In genomic region chr14:117756505-117756904, GRCm38 (mm10) we compare ENCODE assay signal across 13 mouse cellular contexts.
"Had no signal": no experiment of that assay in that cellular context is flagged by ENCODE, and none has a peak within 500 bp of the region (broad histone marks: within the 10 kb centered on the region; RNA-seq: fewer than 3 reads in every experiment).

No protein-coding gene starts in this region.

- H3K4me2 ChIP-seq: liver, embryonic 13.5 days; neural tube, embryonic 12.5 days had no signal

- H3K4me3 ChIP-seq: left cerebral cortex, adult 2 months; liver, embryonic 13.5 days; midbrain, embryonic 10.5 days; neural tube, embryonic 12.5 days had no signal

- DNase-seq: kidney, adult 8-10 months; liver; liver, embryonic 13.5 days; liver, postnatal 0 days; midbrain, embryonic 14.5 days; retina, postnatal 1 day; right cerebral cortex, postnatal 14 days; thymus, postnatal 4 days had no signal

- H3K9ac ChIP-seq: liver, embryonic 13.5 days; liver, postnatal 0 days; neural tube, embryonic 12.5 days had no signal

- H3K27ac ChIP-seq: left cerebral cortex, adult 2 months; liver, embryonic 13.5 days; midbrain, embryonic 10.5 days; neural tube, embryonic 12.5 days; stomach, postnatal 0 days had no signal

- ATAC-seq: intestine, postnatal 0 days; liver, postnatal 0 days had no signal

- H3K36me3 ChIP-seq: liver, embryonic 13.5 days; midbrain, embryonic 10.5 days; neural tube, embryonic 12.5 days had no signal

- H3K27me3 ChIP-seq: liver, embryonic 13.5 days; neural tube, embryonic 12.5 days had no signal

- H3K9me3 ChIP-seq: liver, embryonic 13.5 days; midbrain, embryonic 10.5 days; neural tube, embryonic 12.5 days had no signal

- H3K4me1 ChIP-seq: liver, embryonic 13.5 days had no signal
